Mouse (Mus musculus): ENCODE results near the gene Sox6.

Sox6 gene

GRCm38 (mm10) chr7:115891482-115891881 is 147.1 kb downstream of the Sox6 start:
- no peak for DNase-seq (ENCODE audit: low read depth)

- no peak for DNase-seq (ENCODE audit: low read depth)
Observed at GRCm38 (mm10) chr7:115889926-115890325, 148.7 kb downstream of the Sox6 start.

- no peak for DNase-seq (ENCODE audit: low read depth)
Observed at GRCm38 (mm10) chr7:115888561-115888960, 150.0 kb downstream of the Sox6 start.

GRCm38 (mm10) chr7:115888120-115888519 is 150.5 kb downstream of the Sox6 start:
- DNase-seq (ENCODE audit: low read depth): no peak

GRCm38 (mm10) chr7:115872903-115873302 is 165.7 kb downstream of the Sox6 start:
- no peak for DNase-seq (ENCODE audit: low read depth)

- DNase-seq (ENCODE audit: low read depth): no peak
Observed at GRCm38 (mm10) chr7:115868504-115868903, 170.1 kb downstream of the Sox6 start.

- DNase-seq (ENCODE audit: low read depth): no peak
Observed at GRCm38 (mm10) chr7:115867518-115868270, 170.9 kb downstream of the Sox6 start.

GRCm38 (mm10) chr7:115866698-115867500 is 171.7 kb downstream of the Sox6 start:
- no peak for DNase-seq (ENCODE audit: low read depth)

- no peak for DNase-seq (ENCODE audit: low read depth)
Observed at GRCm38 (mm10) chr7:115865979-115866697, 172.5 kb downstream of the Sox6 start.

- DNase-seq (ENCODE audit: low read depth): no peak
Observed at GRCm38 (mm10) chr7:115865231-115865630, 173.4 kb downstream of the Sox6 start.

GRCm38 (mm10) chr7:115864411-115864810 is 174.2 kb downstream of the Sox6 start:
- no peak for DNase-seq (ENCODE audit: low read depth)

- no peak for DNase-seq (ENCODE audit: low read depth)
Observed at GRCm38 (mm10) chr7:115859691-115860401, 178.8 kb downstream of the Sox6 start.

- no peak for DNase-seq (ENCODE audit: low read depth)
Observed at GRCm38 (mm10) chr7:115851131-115851530, 187.5 kb downstream of the Sox6 start.

GRCm38 (mm10) chr7:115845791-115846366 is 192.7 kb downstream of the Sox6 start:
- DNase-seq (ENCODE audit: low read depth): no peak

- no peak for DNase-seq (ENCODE audit: low read depth)
Observed at GRCm38 (mm10) chr7:115844910-115845309, 193.7 kb downstream of the Sox6 start.

- no peak for DNase-seq (ENCODE audit: low read depth)
Observed at GRCm38 (mm10) chr7:115844431-115844830, 194.2 kb downstream of the Sox6 start.

GRCm38 (mm10) chr7:115842251-115842650 is 196.3 kb downstream of the Sox6 start:
- DNase-seq (ENCODE audit: low read depth): no peak

GRCm38 (mm10) chr7:115840613-115841012 is 198.0 kb downstream of the Sox6 start:
- no peak for DNase-seq (ENCODE audit: low read depth)

GRCm38 (mm10) chr7:115835005-115835404 is 203.6 kb downstream of the Sox6 start:
- DNase-seq (ENCODE audit: low read depth): no peak

- no peak for DNase-seq (ENCODE audit: low read depth)
Observed at GRCm38 (mm10) chr7:115833701-115834100, 204.9 kb downstream of the Sox6 start.

Data from induced T-regulatory cell, adult 2 months (primary cell).